In genomic region chr2:79780772-79781171, GRCm38 (mm10) we compare ENCODE assay signal across 27 mouse cellular contexts.
"Had no signal": no experiment of that assay in that cellular context is flagged by ENCODE, and none has a peak within 500 bp of the region (broad histone marks: within the 10 kb centered on the region; RNA-seq: fewer than 3 reads in every experiment).

No protein-coding gene starts in this region.

- H3K27ac ChIP-seq: heart, adult 2 months; heart, embryonic 13.5 days; heart, embryonic 15.5 days; hindbrain, embryonic 13.5 days; hindbrain, embryonic 15.5 days; hindbrain, postnatal 0 days; kidney, embryonic 15.5 days; kidney, postnatal 0 days; limb, embryonic 13.5 days; limb, embryonic 15.5 days; liver, embryonic 12.5 days; liver, embryonic 14.5 days had no signal

- H3K9ac ChIP-seq: heart, embryonic 13.5 days; heart, embryonic 15.5 days; hindbrain, embryonic 13.5 days; hindbrain, embryonic 15.5 days; kidney, embryonic 15.5 days; limb, embryonic 13.5 days; limb, embryonic 15.5 days; liver, embryonic 12.5 days; liver, embryonic 14.5 days had no signal

- ATAC-seq: hindbrain, postnatal 0 days; intestine, embryonic 16.5 days; liver, embryonic 12.5 days had no signal

- H3K27me3 ChIP-seq: heart, embryonic 13.5 days; heart, embryonic 15.5 days; hindbrain, embryonic 13.5 days; hindbrain, embryonic 15.5 days; kidney, embryonic 15.5 days; limb, embryonic 13.5 days; limb, embryonic 15.5 days; liver, embryonic 12.5 days had no signal

- H3K9me3 ChIP-seq: heart, embryonic 13.5 days; heart, embryonic 15.5 days; hindbrain, embryonic 13.5 days; hindbrain, embryonic 15.5 days; kidney, embryonic 15.5 days; limb, embryonic 13.5 days; limb, embryonic 15.5 days; liver, embryonic 12.5 days had no signal

- H3K4me3 ChIP-seq: heart, adult 2 months; heart, embryonic 13.5 days; heart, embryonic 15.5 days; hindbrain, embryonic 13.5 days; hindbrain, embryonic 15.5 days; kidney, embryonic 15.5 days; limb, embryonic 13.5 days; limb, embryonic 15.5 days; liver, embryonic 12.5 days had no signal

- DNase-seq: gastrocnemius, postnatal 14 days; gastrocnemius, postnatal 36 days; heart, adult 11 months; heart, adult 2 months; heart, postnatal 14 days; heart, postnatal 36 days; kidney, adult 11 months; kidney, adult 2 months; kidney, adult 9 months; kidney, postnatal 14 days; kidney, postnatal 36 days; layer of hippocampus, adult 9-11 months; layer of hippocampus, postnatal 36 days; left cerebral cortex, postnatal 4 days had no signal

- H3K4me1 ChIP-seq: heart, embryonic 13.5 days; heart, embryonic 15.5 days; hindbrain, embryonic 13.5 days; hindbrain, embryonic 15.5 days; liver, embryonic 12.5 days had no signal

- H3K36me3 ChIP-seq: heart, embryonic 13.5 days; heart, embryonic 15.5 days; hindbrain, embryonic 13.5 days; hindbrain, embryonic 15.5 days; kidney, embryonic 15.5 days; limb, embryonic 13.5 days; limb, embryonic 15.5 days; liver, embryonic 12.5 days had no signal

- H3K4me2 ChIP-seq: heart, embryonic 11.5 days; heart, embryonic 13.5 days; heart, embryonic 15.5 days; hindbrain, embryonic 13.5 days; hindbrain, embryonic 15.5 days; kidney, embryonic 15.5 days; limb, embryonic 13.5 days; limb, embryonic 15.5 days; liver, embryonic 12.5 days had no signal
